Mouse (Mus musculus) gastrocnemius, adult 8-10 months (tissue): ENCODE measurements around the gene Trio. TPM values are rescaled to one million over a fixed set of nuclear protein-coding genes. Genes with fewer than 3 reads are reported as not detected.
"Not testable (repeated sequence)": the region's sequence is repeated elsewhere in the genome, so short reads cannot be mapped to it uniquely, and the experiment has no call there.

Experiments
- DNase-seq, 2 experiments: peaks; one replicate each; pipeline ENCODE4 v3.0.0; 2022; ENCODE audit warnings: low spot score in 2 of 2
- total RNA-seq, 4 experiments: library from RNA; stranded (reverse); gene quantifications; 2 replicates each; pipeline ENCODE4 v1.2.4; 2022

The Trio gene
- total RNA-seq, 4 experiments from 2014 or later: 24.6 to 29.0 (median 27.1) TPM

- no peak for DNase-seq
These were observed 184.0 kb downstream of the Trio start for GRCm38 (mm10) chr15:27841696-27842095.

DNA sequence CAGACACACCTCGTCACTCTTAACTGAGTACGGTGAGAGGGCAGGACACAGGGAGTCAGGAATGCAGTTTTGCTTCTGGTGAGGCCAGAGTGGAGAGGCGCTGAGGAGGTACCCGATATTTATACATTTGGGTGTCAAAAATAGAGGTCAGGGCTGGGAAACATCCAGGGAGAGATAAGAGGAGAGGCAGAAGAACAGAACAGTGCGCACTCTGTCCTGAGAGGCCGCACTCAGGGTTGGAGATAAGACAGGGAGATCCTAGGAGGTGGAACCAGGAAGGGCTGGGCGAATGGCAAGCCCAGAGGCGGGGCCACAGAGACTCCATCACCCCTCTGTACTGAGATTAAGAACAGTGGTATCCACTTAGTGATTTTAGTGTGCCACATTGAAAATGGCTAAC is 185.1 kb downstream of the Trio start:
- no peak for DNase-seq

- no peak for DNase-seq
These were observed 185.5 kb downstream of the Trio start for GRCm38 (mm10) chr15:27840125-27840524.

DNA sequence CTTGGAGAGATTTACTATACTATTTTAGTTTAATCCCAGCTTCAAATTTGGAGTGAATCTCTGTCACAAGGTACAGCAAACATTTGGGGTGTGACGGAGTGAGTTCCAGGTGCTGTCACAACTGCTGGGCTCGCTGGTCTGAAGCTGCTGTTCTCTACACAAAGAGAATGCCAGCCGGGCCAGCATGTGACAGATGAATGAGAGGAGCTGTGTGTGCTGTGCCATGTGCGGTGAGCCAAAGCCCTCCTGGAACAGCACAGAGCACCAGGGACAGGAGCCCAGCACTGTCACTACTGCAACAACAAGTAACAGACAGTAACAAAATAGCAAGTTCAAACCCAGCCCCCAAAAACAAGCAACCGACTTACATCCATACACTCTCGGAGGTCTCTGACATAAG is 194.0 kb downstream of the Trio start:
- DNase-seq: no peak

DNA sequence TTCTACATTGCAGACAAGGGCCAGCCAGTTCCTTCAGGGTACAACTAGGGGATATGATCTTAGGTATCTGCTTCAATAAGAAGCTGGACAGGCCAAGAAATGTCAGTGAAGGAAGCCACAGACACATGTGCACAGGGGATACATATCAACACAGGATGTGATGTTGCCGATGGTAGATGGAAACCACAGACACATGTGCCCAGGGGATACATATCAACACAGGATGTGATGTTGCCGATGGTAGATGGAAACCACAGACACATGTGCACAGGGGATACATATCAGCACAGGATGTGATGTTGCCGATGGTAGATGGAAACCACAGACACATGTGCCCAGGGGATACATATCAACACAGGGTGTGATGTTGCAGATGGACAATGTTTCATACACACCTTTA is 197.8 kb downstream of the Trio start:
- not testable (repeated sequence) for DNase-seq

DNA sequence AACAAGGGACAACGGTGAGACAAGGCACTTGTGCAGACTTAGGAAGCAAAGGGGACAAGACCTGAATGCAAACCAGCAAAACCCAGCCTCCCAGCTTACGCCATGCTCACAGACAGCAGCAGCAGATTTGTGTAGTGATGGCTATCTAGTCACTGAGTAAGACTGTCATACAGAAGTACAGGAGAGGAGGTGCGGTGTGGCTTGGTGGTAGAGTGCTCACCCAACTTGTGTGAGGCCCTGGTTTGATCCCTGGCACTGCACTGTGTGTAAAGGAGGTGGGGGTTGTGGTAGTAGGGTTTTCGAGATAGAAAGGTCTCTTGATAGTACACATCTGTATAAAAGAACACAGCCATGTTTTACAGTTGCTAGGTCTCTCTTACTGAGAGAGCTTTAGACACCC is 198.8 kb downstream of the Trio start:
- no peak for DNase-seq

GRCm38 (mm10) chr15:27826048-27826637 is 199.5 kb downstream of the Trio start:
- no peak for DNase-seq

- no peak for DNase-seq
These were observed 200.3 kb downstream of the Trio start for GRCm38 (mm10) chr15:27825390-27825789.

GRCm38 (mm10) chr15:27823581-27823980 is 202.1 kb downstream of the Trio start:
- DNase-seq: no peak

DNA sequence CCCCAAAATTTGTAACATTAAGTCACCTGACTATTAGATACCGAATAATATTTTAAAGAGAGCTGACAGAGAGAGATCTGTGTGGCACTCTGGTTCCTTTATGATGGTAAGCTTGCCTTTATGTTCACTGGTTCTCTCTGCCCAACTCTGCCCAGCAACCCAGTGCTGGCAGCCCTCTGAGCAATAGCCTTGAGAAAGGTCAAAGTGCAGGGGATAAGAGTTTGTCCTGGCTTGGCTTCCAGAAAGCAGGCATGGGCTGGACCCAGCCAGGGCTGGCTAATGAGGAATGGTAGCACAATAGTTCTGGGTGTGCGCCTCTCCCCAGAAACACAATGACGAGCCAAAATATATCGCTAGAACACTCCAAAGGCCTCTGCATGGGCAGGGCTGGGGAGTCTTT is 203.2 kb downstream of the Trio start:
- DNase-seq: no peak

DNA sequence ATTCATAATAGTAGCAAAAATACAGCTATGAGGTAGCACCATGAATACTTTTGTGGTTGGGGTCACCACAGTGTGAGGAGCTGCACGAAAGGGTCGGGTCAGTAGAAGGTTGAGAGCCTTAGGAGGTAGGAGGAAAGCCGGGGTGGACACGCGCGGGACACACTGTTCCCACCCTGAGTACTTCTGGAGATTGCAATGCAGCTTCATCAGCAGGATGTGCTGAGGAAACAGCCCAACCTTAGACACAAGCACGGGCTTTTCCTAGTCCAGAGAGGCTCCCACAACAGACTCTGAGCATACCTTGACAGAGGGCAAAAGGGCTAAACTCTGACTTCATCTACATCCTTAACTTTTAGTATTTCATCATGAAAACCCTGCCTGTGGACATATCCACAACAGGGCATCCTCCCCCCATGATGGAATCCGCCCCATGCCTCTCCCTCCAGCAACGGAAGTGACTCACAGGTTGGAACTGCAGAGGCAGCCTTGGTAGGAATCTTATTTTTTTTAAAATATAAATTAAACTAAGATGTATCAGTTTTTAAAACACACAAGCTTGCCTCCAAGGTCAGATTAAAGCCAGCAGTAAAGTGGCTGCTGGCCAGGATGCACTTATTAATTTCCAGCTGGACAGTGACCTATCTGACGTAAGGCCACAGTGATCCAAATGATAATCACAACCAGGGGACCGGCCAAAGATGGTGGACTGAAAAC is 203.8 kb downstream of the Trio start:
- DNase-seq: peak in 1 of 2 experiments; percentile 6

DNA sequence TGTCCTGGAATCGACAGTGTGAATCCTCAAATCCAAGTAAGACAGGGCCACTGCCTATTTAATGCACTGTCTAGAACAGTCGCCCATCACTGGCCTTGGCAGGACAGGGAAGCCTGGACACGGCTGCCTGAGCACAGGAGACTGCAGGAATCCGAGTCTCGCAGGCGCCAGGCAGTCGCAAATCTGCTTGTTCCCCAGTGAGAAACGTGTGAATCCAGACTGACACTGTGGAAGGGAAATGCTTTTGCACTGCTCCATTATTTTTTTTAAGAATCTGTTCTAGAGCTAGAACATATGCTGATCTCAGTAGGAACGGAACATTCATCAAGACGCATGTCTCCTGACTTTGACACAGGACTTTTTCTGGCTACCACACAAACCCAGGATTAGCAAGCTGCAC is 208.6 kb downstream of the Trio start:
- DNase-seq: no peak

- no peak for DNase-seq
These were observed 210.8 kb downstream of the Trio start for GRCm38 (mm10) chr15:27814677-27815391.

GRCm38 (mm10) chr15:27810793-27811488 is 214.7 kb downstream of the Trio start:
- DNase-seq: no peak

DNA sequence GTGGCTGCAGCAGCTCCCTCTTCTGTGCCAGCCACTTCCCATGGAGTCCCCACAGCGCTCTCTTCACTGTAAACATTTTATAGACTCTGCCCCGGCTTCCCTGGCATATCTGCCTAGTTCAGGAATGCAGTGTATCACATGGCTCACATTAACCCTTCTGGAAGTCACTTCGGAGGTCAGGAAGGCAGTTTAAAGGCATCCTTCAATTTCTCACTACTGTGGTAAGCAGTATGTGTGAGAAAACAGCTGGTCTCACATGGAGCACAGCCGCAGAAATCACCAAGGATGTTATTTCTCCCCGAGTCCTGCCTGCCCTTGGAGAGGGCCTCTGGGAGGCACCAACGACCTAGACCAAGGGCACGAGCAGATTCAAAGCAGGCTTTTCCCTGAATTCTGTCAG is 215.4 kb downstream of the Trio start:
- DNase-seq: no peak

GRCm38 (mm10) chr15:27808596-27809276 is 216.9 kb downstream of the Trio start:
- DNase-seq: no peak

DNA sequence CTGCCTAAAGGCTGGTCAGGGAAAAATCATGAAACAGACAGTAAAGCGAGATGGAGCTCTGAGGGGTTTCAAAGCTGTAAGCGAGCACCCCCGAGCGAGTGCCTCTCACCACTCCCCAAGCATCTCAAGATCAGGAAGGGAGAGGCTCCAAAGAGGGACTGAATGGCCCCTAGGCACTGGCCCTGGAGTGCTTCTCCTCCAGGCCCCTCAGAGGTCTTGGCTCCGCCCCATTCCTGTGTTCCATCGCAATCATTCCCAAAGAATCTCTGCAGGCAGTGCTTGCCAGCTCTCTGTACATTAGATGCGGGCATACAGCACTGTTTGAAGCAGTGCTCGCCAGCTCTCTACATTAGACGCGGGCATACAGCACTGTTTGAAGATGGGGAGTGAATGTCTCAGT is 219.4 kb downstream of the Trio start:
- DNase-seq: no peak

- DNase-seq: no peak
These were observed 220.0 kb downstream of the Trio start for GRCm38 (mm10) chr15:27805654-27806053.

DNA sequence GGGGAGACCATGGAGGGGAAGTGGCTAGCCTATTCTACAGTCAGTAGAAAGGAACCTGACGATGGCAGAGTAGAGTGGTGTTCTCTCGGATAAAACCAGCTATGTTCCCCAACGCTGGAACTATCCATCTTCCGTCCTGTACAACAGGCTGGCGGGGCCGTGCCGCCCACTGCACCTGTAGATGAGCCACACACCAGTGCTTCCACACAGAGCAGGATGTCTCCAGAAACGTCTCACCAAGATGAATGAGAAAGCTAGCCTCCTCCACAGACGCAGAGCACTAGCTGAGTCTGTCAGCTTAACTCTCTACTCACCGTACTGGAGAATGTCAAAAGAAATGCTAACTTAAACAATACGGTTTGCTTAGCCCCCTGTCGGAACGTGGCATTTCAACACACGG is 221.2 kb downstream of the Trio start:
- no peak for DNase-seq

GRCm38 (mm10) chr15:27803568-27804345 is 221.9 kb downstream of the Trio start:
- no peak for DNase-seq

DNA sequence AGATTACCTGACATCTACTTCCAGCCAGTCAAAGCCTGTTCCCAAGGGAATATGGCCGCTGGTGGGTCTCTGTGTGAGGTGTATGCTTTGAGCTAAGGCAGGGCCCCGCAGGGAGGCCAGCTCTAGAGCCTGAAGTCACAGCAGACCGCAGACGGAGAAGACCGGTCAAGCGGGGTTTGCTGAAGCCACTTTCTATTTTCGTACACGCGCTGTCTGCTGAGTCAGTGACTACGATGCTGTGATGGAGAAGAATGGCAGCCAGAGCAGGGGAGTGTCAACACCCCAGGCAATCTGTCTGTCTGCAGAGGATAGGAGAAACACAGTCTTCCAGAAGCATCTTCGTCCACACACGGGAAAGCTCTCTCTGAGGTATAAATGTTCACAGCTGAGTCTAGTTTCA is 223.4 kb downstream of the Trio start:
- no peak for DNase-seq
